Mouse (Mus musculus) hindbrain, embryonic 14.5 days (tissue): ENCODE results near the gene Hgfac. TPM values are rescaled to one million over a fixed set of nuclear protein-coding genes. Genes with fewer than 3 reads are reported as not detected.

Source experiments
- ATAC-seq: fragments of 200-750 bp; cut with Nextera tagmentation; 2 replicates; pipeline ENCODE4 v1.8.0; 2017; ENCODE audit warnings: moderate number of reproducible peaks, mild to moderate bottlenecking, moderate TSS enrichment, moderate library complexity; ENCODE audit not compliant: low FRiP score
- DNase-seq: peaks from one replicate; pipeline ENCODE4 v3.0.0-alpha.2; 2015; ENCODE audit warnings: low spot score
- H3K27ac ChIP-seq: fragments of 300-500 bp; sonication (generic); 2 replicates; pipeline ENCODE4 v1.5.1; 2014; ENCODE audit warnings: mild to moderate bottlenecking, moderate library complexity
- H3K27me3 ChIP-seq: fragments of 300-500 bp; sonication (generic); 2 replicates; pipeline ENCODE4 v1.6.1; 2014; ENCODE audit warnings: mild to moderate bottlenecking, low read length, mixed read lengths; ENCODE audit not compliant: control insufficient read depth, insufficient read depth
- H3K36me3 ChIP-seq: fragments of 300-500 bp; sonication (generic); replicated peaks from 2 replicates; pipeline ENCODE4 v1.6.1; 2014; ENCODE audit not compliant: control insufficient read depth, insufficient read depth
- H3K4me1 ChIP-seq: fragments of 300-500 bp; sonication (generic); replicated peaks from 2 replicates; pipeline ENCODE4 v1.6.1; 2014; ENCODE audit warnings: antibody characterized with exemption, low read length, mixed read lengths; ENCODE audit not compliant: control insufficient read depth, insufficient read depth
- H3K4me2 ChIP-seq: fragments of 300-500 bp; sonication (generic); replicated peaks from 2 replicates; pipeline ENCODE4 v1.6.1; 2014; ENCODE audit warnings: mild to moderate bottlenecking, moderate library complexity
- H3K4me3 ChIP-seq: fragments of 300-500 bp; sonication (generic); replicated peaks from 2 replicates; pipeline ENCODE4 v1.5.1; 2014; ENCODE audit warnings: mild to moderate bottlenecking, low read length
- H3K9ac ChIP-seq: fragments of 300-500 bp; sonication (generic); 2 replicates; pipeline ENCODE4 v1.6.1; 2014
- H3K9me3 ChIP-seq: fragments of 300-500 bp; sonication (generic); 2 replicates; pipeline ENCODE4 v1.6.1; 2016; ENCODE audit warnings: low read length; ENCODE audit not compliant: control insufficient read depth
- WGBS: fragments of 180-500 bp; shearing (Covaris S2); extraction: QIAGEN DNeasy Blood & Tissue Kit; methylation state at CpG from one replicate; pipeline ENCODE4 v1.1.7; 2014; 5-methylcytosine and 5-hydroxymethylcytosine counted together
- polyA plus RNA-seq: library from polyadenylated mRNA; unstranded; fragments of >200 nt; fragmentation: Nextera tagmentation; extraction: Ambion mirVana; gene quantifications from 2 replicates; pipeline ENCODE4 v1.2.1, GENCODE M21; 2014

The Hgfac gene
- polyA plus RNA-seq, 1 experiment from 2014 or later = 0.72 TPM

DNA sequence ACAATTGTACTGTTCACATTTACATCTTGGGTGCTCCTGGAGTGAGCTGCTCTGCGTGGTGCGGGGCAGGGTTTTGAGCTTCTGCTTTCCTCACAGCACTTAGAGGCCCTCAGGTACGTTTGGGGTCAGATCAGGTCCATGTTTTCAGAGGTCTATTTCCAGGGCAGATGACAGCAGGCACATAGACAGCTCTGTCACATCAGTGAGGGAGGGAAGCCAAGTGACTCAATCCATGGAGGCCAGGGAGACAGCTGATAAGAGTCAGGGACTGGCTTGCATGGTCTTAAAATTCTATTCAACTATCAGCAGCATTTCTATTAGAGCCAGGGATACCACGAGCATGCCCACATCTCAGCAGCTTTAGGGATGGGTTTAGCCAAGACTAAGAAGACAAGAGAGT, 32.1 kb upstream of the Hgfac start:
- ATAC-seq (no peak), DNase-seq (no peak)
- Histone ChIP-seq H3K4me3 (no peak overlapping the region), H3K4me2 (no peak overlapping the region), H3K27ac (no peak overlapping the region), H3K9me3 (no peaks in the 10 kb centered on the region), H3K4me1 (peaks cover 10% of the 10 kb centered on the region), H3K27me3 (no peaks in the 10 kb centered on the region), H3K36me3 (0 out of 2 replicates have a peak, but pooled peaks cover 10% of the 10 kb centered on the region), H3K9ac (no peak overlapping the region)
- WGBS = 97% methylated on average over 4 of the region's 4 CpGs

DNA sequence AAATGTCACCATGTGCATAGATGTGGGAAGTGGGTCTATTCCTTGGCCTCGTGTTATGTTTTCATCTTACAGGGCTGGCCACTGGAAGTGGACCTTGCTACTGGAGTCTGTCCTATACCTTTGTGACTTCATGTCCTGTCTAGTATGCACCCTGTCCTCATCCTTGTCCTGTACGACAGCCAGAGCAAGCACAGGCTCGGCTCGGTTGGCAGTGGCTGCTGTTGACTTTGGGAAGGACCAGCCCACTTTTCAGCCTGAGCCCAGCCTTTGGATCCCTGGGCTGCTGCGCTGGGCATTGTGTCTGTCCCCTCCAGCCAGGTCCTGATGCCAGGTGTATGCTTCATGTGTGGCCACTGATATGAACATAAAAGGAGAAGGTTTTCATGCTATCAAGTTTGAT, 30.7 kb upstream of the Hgfac start:
- DNase-seq (no peak), ATAC-seq (no peak)
- no peak overlapping the region for H3K4me3 ChIP-seq
- no peak overlapping the region for H3K4me2 ChIP-seq
- H3K36me3 ChIP-seq = 0 out of 2 replicates have a peak, but pooled peaks cover 11% of the 10 kb centered on the region
- 79% methylated on average over 5 of the region's 5 CpGs for WGBS
- no peak overlapping the region for H3K27ac ChIP-seq
- H3K9ac ChIP-seq = no peak overlapping the region
- no peaks in the 10 kb centered on the region for H3K27me3 ChIP-seq
- H3K9me3 ChIP-seq = no peaks in the 10 kb centered on the region
- H3K4me1 ChIP-seq = peaks cover 16% of the 10 kb centered on the region

GRCm38 (mm10) chr5:35011156-35011923, 30.0 kb upstream of the Hgfac start:
- no peak for DNase-seq
- ATAC-seq = no peak
- Histone ChIP-seq H3K36me3 (0 out of 2 replicates have a peak, but pooled peaks cover 10% of the 10 kb centered on the region), H3K27ac (no peak overlapping the region), H3K4me3 (no peak overlapping the region), H3K9me3 (no peaks in the 10 kb centered on the region), H3K9ac (no peak overlapping the region), H3K4me1 (peaks cover 16% of the 10 kb centered on the region), H3K27me3 (no peaks in the 10 kb centered on the region), H3K4me2 (no peak overlapping the region)
- WGBS = 85% methylated on average over 6 of the region's 6 CpGs

- no peaks in the 10 kb centered on the region for H3K27me3 ChIP-seq
- WGBS = 27% methylated on average over 6 of the region's 6 CpGs
- no peak overlapping the region for H3K9ac ChIP-seq
- no peaks in the 10 kb centered on the region for H3K9me3 ChIP-seq
- peak overlapping the region; percentile 65; the same call in 1 of the 2 replicates for H3K27ac ChIP-seq
- DNase-seq (no peak), ATAC-seq (peak; percentile 53)
- no peak overlapping the region for H3K4me3 ChIP-seq
- 0 out of 2 replicates have a peak, but pooled peaks cover 10% of the 10 kb centered on the region for H3K36me3 ChIP-seq
- H3K4me1 ChIP-seq = peaks cover 16% of the 10 kb centered on the region
- H3K4me2 ChIP-seq = no peak overlapping the region
Measured at GRCm38 (mm10) chr5:35014036-35014435, 27.3 kb upstream of the Hgfac start.

GRCm38 (mm10) chr5:35019673-35020300, 21.5 kb upstream of the Hgfac start:
- Histone ChIP-seq H3K9me3 (no peaks in the 10 kb centered on the region), H3K27me3 (no peaks in the 10 kb centered on the region), H3K4me1 (no peaks in the 10 kb centered on the region; the same call in 1 of the 2 replicates), H3K4me2 (no peak overlapping the region), H3K36me3 (peaks cover 34% of the 10 kb centered on the region), H3K9ac (no peak overlapping the region), H3K4me3 (no peak overlapping the region), H3K27ac (peak overlapping the region; percentile 54; the same call in 1 of the 2 replicates)
- 80% methylated on average over 9 of the region's 9 CpGs for WGBS
- DNase-seq (no peak), ATAC-seq (no peak)

DNA sequence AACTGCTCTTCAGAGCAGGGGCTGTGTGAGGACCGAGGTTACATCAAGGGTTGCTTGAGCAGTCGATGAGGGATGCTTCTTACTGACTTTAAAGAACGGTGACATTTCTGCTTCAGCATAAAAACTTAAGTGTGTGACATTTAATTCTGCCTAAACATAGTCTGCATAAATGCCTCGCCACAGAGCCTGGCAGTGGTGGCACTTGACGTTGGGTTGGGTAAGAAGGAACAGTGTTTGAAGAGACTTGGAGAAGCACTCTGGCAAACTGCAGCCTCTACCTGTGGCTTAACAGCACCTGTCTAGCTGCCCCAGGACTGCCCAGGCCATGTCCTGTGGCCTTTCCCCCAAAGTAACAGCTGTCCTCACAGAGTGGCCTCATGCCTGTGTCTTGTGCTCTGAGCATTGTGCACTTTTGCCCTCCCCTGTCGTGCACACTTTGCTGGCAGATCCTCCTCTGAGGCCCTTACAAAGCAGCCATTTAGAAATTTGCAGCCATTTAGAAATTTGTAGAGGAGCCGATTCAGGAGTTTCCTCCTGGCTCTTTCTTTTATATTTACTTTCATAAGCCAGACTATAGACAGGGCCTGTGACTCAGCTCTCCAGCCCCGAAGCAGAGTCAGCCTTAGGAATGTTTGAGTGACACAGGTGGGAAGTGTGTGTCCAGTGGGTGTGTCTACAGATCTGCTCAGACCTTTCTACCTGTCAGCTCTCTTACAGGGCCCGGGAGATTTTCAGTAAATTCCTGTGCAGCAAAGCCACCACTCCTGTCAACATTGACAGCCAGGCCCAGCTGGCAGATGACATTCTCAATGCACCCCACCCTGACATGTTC, 20.7 kb upstream of the Hgfac start:
- H3K4me3 ChIP-seq = no peak overlapping the region
- H3K9ac ChIP-seq = no peak overlapping the region
- H3K9me3 ChIP-seq = no peaks in the 10 kb centered on the region
- no peak overlapping the region for H3K4me2 ChIP-seq
- H3K27me3 ChIP-seq = no peaks in the 10 kb centered on the region
- H3K4me1 ChIP-seq = no peaks in the 10 kb centered on the region; the same call in 1 of the 2 replicates
- peaks cover 32% of the 10 kb centered on the region for H3K36me3 ChIP-seq
- WGBS = 83% methylated on average over 9 of the region's 9 CpGs
- peak overlapping the region; percentile 54; the same call in 1 of the 2 replicates for H3K27ac ChIP-seq
- DNase-seq (no peak), ATAC-seq (no peak)

DNA sequence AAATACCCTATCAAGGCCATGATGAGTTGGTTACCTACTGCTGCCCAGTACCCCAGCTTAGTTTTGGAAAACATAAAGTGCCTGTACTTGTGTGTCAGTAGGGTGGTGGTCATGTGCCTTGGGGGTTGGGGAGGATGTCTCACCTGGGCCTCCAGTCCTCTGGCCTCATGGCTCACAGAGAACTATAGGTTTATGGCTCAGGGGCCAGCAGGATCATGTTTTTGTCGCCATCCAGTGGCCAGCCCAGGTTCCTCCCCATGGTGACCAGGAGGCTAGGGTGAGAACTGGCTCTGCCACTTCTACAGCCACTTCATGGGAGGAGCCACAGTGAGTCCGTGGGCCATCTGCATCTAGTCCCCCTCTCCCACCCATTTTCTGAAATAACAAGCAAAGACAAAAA, 16.3 kb upstream of the Hgfac start:
- Histone ChIP-seq H3K4me1 (no peaks in the 10 kb centered on the region; the same call in 1 of the 2 replicates), H3K27ac (no peak overlapping the region), H3K9me3 (no peaks in the 10 kb centered on the region), H3K4me2 (no peak overlapping the region), H3K27me3 (no peaks in the 10 kb centered on the region), H3K9ac (no peak overlapping the region), H3K4me3 (no peak overlapping the region), H3K36me3 (peaks cover 73% of the 10 kb centered on the region)
- ATAC-seq (no peak), DNase-seq (peak; percentile 40)
- WGBS = 20% methylated on average over 2 of the region's 2 CpGs

DNA sequence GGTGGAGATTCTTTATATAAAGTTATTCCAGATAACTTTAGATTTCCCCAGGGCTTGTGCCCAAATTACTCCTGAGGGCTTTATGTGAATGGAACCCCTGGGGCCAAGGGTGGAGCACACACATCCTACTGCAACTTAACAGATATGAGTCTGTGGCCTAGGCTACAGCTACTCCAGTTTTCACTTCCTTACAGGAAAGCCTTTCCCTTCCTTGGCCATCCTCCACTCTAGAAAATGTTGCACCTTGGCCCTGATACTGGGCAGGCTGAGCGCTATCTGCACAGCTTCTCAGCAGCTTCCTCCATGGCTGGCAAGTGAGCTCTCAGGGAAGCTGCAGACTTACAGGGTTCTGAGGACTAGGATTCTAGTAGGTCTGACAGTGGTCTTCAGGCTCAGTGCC, 12.0 kb upstream of the Hgfac start:
- H3K9ac ChIP-seq = no peak overlapping the region
- H3K4me3 ChIP-seq = no peak overlapping the region
- H3K27me3 ChIP-seq = no peaks in the 10 kb centered on the region
- H3K4me1 ChIP-seq = no peaks in the 10 kb centered on the region
- H3K36me3 ChIP-seq = peaks cover 77% of the 10 kb centered on the region
- H3K9me3 ChIP-seq = no peaks in the 10 kb centered on the region
- no peak for ATAC-seq
- no peak for DNase-seq
- 91% methylated on average over 1 of the region's 1 CpGs for WGBS
- no peak overlapping the region for H3K4me2 ChIP-seq
- no peak overlapping the region for H3K27ac ChIP-seq

GRCm38 (mm10) chr5:35029755-35030154, 11.6 kb upstream of the Hgfac start:
- H3K4me2 ChIP-seq = no peak overlapping the region
- H3K4me3 ChIP-seq = no peak overlapping the region
- ATAC-seq (no peak), DNase-seq (no peak)
- no peak overlapping the region for H3K9ac ChIP-seq
- H3K27ac ChIP-seq = no peak overlapping the region
- H3K4me1 ChIP-seq = no peaks in the 10 kb centered on the region
- no peaks in the 10 kb centered on the region for H3K9me3 ChIP-seq
- H3K36me3 ChIP-seq = peaks cover 77% of the 10 kb centered on the region
- H3K27me3 ChIP-seq = no peaks in the 10 kb centered on the region
- WGBS = 85% methylated on average over 5 of the region's 5 CpGs
